Mouse (Mus musculus) urinary bladder, postnatal 14 days (tissue): ENCODE results near the gene Etfrf1.
A peak's percentile ranks its signal among the peaks of the same experiment; 100 is the strongest.

Source experiments
- DNase-seq: peaks from one replicate; pipeline ENCODE4 v3.0.0; 2021; ENCODE audit warnings: low spot score

Etfrf1 gene

DNA sequence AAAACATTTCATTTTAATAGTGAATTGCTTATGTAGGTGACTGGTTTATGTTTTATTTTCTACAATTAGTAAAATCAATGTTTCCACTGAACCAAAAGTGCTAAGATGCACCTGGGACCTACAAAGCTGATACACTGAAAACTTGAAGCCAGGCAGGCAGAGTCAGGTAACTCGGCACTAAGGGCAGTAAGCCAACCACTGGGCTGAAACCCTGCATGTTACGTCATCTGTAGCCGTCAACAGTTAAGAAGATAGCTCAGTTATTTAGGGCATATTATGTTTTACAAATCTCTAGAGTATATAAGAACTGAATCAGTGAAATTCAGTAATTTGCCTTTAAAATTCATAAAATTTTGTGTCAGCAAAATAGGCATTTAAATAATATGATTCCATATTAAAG lies 15.4 kb downstream of the Etfrf1 start:
- DNase-seq, result no peak

DNA sequence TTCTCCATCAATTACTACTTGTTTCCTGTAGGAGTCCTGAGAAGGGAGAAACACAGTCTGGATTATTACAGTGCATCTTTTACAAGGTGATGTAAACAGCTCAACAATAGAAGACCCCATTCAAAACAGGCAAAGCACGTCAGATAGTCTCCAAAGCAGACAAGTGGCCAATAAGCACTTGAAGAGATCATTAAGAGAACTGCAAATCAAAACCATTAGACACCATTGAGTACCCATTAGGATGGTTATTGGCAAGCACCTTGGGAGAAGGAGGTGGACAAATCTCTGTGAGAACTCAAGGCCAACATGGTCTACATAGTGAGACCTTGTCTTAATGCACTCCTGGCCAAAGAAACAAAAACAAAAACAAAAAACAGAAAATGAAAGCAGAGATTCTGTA lies 23.5 kb downstream of the Etfrf1 start:
- no peak for DNase-seq

DNA sequence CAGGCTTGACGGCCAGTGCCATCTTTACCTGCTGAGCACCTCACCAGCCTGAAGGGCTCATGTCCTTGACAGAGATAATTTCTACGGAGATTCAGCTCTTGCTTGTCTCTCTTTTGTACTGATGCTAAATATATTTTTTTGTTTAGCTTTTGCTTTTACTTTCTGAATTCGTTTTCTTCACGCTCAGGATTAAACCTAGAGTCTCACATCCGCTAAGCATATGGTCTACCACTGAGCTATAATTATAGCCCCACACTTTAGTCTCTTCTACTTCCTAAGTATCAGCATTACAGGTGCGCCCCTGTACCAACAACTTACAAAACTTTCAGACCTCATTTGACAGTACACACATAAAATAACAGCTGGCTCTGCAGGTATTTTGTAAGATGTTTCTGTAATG lies 24.4 kb downstream of the Etfrf1 start:
- DNase-seq, result no peak

DNA sequence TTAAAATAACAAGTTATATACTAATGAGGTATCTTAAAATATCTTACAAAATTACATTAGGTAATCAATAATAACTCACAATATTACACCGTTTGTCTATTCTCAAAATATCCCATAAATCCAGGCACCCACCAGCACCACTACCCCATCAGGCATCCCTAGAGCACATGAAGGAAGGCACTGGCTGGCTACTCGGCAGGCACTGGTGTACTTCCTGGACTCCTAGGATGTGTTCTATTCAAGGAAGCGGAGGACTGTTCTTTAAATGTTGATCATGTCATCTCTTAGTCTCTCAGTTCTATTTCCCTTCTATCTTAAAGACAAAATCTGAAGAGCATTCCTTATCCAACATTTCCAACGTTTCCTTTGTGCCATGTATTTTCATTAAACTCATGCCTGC lies 26.2 kb downstream of the Etfrf1 start:
- no peak for DNase-seq

DNA sequence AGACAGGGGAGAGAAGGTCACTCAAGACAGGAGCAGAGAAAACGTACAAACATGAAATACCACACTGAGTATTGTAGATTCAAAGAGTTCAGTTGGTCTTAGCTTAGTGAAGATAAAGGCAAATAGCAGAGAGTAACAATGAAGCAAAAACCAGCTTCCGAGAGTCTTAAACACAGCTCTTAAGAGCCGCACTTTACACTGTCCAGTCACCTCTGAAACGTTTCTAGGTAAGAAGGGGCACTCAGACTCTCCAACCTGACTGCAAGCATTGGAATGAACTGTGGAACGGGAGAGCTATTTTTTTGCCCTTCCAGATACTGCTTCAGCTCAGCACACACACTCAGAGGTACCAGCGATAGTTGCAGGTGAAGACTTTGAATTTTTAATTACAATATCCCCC lies 29.4 kb downstream of the Etfrf1 start:
- no peak for DNase-seq

DNA sequence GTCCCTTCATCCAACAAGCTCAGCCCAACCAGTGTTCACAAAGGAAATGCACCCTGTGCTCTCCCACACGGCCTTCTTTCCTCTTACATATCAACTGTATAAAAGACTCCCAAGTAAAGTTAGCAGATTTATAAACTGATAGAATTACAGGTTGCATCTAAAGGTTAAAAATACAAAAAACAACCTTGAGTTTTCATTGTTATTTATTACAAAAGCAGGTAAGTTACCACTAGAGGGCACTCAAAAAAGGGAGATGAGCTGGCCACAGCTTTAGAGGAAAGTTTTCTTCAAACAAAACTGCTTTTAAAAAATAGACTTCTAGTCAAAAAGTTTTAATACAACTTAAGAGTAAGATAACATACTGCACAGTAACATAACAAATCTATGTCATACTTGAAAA lies 31.6 kb downstream of the Etfrf1 start:
- DNase-seq, result no peak

DNA sequence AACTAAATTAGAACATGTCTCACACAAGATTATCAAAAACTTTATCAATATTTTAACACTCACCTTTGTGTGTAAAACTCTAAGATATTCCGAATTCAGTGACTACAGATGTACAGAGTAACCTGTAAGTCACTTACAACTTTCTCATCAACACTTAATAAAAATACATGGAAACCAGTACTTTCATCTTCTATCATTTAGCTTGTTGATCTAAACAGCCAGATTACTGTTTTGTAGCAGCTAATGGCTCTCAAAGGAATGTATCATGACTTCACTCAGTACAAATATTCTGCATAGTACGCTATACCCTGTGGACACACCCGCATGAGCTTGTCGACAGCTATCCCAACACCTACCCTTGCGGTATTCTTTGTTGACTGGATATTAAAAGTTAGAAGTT lies 35.9 kb downstream of the Etfrf1 start:
- no peak for DNase-seq

DNA sequence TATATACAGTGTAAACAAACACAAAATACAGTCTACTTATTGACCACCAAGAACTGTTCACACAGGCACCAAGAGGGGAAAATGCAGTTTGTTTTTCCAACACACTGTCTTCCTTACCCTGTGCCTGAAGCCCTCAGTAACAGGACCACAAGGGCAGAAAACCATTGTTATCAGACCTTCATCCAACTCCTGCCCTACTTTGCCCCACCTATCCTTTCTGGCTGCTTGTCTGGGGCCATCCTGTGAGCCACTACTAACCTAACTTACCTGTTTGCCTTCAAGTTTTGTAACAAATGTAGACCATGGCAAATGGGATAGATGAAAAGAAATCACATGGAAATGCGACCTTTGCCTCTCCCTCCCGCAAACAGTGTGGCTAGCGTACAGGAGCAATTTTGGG lies 37.0 kb downstream of the Etfrf1 start:
- no peak for DNase-seq

DNA sequence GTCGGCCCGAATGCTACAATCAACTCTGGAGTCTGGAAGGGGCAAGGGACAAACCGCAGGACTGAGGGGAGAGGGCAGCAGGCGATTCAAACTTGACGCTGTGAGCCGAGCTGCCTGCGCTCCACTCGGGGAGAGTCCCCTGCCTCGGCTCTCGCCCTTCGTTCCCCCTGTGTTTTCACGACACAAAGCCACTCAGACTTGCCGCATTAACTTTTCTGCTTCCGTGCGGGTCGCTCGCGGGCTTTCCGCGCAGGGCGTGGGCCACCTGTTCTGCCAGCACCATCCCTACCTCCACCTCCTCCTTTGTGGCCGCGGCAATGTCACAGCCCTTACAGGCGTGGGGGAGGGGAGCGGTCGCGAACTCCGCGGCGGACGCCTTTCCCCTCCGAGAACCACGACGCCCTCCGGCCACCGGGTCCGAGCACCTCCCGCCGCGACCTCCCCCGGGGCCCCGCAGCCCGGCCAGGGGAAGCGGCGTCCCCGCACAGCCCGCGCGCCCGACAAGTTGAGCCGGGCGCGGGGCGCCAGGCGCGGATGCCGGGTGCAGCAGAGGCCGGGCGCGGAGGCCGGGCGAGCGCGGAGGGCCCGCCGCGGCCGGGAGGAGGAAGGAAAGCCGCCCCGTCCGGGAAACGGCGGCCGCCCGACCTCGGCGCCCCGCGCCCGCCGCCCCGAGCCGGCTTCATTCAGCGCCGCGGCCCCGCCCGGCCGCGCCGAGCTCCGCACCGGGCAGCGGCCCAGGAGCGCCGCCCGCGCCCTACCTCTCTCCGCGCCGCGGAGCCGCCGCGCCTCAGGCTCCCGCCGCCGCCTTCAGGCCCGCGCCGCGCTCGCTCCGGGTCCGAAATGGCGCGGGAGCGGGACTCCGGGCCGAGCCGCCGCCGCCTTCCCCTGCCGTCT lies 38.6 kb downstream of the Etfrf1 start:
- DNase-seq, result peak; percentile 56

DNA sequence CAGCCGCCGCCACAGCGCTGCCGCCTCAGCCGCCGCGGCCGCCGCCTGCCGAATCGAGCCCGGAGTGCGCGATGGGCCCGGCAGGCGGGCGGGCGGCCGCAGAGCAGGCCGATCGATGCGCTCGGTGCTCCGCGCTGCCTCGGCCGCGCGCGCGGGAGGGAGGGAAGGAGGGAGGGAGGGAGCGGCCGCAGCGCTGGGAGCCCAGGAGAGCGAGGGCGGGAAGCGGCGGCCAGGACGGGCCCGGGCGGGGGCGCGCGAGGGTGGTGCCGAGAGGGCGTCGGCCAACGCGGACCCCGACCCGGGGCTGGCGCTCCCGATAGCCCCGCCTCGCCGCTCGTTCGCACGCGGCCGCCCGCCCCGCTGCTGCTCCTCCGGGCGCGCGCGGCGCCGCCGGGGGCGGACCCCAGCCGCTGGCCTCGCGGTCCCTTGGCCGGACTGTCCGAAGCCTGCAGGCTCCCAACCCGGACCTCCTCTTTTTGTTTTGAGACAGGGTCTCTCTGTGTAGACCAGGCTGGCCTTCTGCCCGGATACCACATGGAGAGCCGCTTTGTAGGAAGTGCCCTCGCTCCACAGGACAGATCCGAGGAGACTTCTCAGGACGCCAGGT lies 39.4 kb downstream of the Etfrf1 start, which contains the start of gene Kras:
Gene Kras (minus strand): TSS at position 55 of the 607 bp plus-strand sequence.
- DNase-seq, result peak; percentile 91

DNA sequence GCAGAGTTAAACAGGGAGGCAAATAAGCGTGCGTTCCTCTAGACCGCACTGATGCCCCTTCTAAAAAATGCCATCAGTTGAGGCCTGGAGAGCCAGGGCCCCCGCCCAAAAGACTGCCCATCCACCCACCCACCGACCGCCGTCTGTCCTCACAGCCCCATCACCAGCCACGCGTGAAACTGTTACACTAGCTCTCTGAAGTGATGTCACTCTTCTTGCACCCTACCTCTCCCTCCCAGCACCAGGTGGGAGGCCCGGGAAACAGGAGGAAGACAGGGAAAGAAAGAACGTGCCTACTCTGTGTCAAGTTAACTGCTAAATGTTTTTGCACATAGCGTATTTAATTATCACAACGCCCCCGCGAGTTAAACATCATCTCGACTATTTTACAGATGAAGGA lies 39.9 kb downstream of the Etfrf1 start:
- DNase-seq, result no peak

DNA sequence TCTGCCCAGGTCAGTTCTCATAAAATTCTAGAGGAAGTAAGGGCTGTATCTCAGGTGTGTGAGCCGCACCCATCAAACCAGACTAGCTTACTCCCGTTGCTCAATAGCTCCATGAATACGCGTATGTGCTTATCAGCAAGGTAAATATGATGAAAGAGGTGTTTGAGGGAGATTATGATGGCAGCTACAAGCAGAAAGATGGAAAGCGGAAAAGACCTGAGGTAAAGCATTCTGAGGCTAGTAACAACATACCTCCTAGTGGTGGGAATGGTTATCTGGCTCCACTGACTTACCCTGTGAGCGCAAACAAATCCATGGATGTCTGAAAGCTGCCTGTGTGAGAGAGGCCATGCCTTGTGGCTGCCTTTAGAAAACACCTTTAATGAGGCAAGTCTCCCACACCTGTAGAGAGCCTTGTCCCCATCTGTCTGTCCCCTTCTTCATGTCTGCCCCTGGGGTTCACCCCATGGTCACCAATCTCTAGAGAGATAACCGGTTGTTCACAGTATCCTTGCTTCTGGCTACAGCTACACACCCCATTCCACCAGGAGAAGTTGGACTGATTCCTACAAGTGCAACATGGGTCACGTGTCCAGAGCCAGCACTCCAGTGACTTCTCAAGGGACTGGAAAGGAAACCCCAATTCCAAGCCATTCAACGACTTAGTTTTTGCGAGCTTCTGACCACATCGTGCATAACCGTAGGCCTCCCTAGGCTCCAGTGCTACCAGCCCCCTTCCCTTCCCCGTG lies 45.2 kb downstream of the Etfrf1 start:
- DNase-seq, result peak; percentile 12

DNA sequence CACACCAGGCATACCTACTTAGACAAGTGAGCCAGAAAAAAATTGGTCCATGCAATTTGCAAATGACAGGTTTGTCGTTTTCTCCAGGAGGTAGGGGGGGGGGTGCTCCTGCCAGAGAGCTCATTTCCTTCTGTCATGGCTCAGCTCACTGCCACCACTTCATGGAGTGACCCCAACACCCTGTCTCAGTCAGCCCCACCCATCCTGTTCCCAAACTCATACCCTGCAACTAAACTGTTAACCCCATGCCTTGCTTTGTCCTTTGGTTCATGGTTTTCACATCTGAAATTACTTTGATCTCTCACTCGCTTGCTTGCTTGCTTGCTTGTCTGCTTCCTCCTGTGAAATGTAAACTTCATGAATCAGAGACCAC lies 45.8 kb downstream of the Etfrf1 start:
- DNase-seq, result no peak

DNA sequence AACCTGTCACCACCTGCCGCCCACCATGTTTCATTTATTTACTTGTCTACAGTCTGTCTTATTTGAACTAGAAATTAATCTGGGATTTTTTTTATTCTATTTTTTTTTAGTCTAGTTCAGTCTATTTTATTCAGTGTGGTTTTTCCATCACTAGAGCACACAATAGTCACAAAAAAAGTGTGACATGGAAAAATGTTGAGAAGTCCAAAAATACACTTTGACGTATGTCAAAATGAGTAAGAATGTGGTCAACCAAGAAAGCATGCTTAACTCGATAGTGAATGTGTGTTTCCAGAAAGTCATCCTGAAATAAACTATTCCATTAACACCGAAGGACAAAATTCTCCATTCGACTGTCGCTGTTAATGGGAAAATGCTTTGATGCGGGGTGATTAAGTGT lies 51.4 kb downstream of the Etfrf1 start:
- no peak for DNase-seq
